Mouse (Mus musculus): Measurements from ENCODE around the gene Atp8b5.

GRCm38 (mm10) chr4:43342443-43342842, 75.5 kb downstream of the Atp8b5 start:
- TF ChIP-seq CTCF (IDR thresholded peaks at IDR 0.05; ENCODE audit: extremely low read depth, insufficient read length, insufficient replicate concordance, low read depth, low read length) = no peak
- TF ChIP-seq POLR2A (IDR thresholded peaks at IDR 0.05; ENCODE audit: low read depth, low read length) = no peak
